Mouse (Mus musculus) kidney, adult 8-10 months (tissue): ENCODE data around the gene Akr1cl.
"Not testable (repeated sequence)": the region's sequence is repeated elsewhere in the genome, so short reads cannot be mapped to it uniquely, and the experiment has no call there.

Experiments used
- DNase-seq, 2 experiments: peaks; one replicate each; pipeline ENCODE4 v3.0.0; 2022

Akr1cl gene

DNA sequence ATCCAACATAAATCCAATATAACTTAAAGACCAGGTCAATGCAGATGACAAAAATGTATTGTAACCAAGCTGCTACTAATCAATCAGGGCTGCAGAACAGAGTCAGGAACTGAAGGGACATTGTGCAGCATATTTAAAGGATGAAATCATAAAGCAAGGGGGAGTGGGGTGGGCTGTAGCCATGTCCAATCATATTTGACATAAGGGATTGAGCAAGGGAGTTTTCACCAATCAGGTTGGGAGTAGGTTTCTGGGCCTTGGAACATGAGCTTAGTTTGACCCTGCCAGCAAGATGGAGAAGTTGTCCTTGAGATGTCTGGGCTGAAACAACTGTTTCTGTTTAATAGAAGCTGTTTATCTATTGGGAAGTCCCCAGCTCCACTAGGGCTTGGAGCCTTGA lies at the start of gene Akr1cl:
Akr1cl (minus strand) TSS at position 119 of the 400 bp plus-strand sequence.
- DNase-seq = no peak

DNA sequence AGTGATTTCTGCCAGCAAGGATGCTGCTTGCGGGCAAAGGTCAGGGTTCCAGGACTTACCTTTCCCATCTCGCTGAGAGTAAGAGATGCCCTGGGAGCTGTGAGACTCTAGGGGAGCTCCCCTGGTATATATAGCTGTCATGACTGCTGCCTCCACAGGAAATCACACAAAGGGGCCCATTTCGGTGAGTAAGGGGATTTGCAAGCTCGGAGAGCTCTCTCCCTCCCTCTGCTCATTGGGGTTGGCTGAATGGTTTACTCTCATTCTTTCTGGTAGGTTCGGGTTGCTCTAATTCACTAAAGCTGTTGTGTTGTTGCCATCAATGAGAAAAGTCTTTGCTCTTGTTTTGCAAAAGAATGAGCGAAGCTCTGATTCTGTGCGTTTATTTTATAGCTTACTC lies 49.6 kb upstream of the Akr1cl start, which contains the start of gene Crygb:
Crygb (minus strand) TSS at position 101 of the 400 bp plus-strand sequence.
- DNase-seq = no peak

DNA sequence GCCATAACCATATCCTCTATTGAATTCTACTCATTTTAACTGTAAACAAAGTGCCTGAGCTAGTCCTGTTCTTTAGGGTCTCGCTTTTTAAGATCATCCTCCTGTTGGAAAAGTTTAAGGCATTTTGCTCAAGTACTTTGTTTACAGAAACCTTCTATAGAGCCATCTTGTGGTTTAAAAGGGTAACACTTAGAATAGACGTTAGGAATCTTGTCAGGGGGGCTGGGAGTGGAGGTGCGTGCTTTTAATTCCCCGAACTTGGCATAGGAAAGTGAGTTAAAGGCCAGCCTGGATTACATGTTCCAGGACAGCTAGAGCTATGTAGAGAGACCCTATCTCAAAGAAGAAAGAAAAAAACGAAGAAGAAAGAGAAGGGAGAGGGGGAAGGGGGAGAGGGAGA lies 43.0 kb upstream of the Akr1cl start:
- no peak for DNase-seq

DNA sequence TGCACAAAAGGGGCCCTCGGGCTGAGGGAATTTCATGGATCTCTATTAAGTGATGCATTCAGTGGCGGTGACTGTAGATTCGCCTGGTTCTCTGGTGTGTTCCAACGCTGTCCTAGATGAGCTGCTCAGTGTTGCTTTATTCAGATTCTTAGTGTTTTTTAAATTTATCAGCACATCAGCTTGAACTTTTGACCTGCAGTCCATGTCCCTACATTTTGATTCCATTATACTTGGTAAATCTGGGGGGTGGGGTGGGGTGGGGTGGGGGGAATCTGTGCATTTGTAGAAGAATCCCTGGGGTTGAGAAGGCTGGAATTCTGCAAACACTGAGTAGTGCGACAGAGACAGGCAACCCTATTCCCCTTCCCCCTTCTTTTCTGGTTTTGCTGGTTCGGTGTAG lies 41.0 kb upstream of the Akr1cl start, which contains the start of gene Crygc:
Crygc (minus strand) TSS at position 101 of the 400 bp plus-strand sequence.
- DNase-seq = no peak

DNA sequence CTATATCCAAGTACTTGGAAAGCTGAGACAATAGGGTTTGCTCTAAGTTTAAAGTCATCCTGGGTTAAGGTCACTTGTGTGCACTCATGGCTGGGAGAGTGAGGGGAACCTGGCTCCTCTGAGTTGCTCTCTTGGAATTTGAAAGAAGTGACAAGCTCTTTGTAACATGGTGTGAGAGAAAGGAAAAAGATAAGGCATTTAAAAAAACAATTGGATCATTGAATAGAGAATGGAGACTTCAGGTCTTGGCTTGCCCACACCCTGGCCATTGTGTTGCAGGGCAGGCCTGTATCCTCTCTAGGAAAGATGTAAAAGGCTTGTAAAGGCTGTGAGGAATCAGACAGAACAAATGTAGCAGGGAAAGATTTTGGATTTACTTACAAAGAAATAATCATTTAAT lies 35.3 kb upstream of the Akr1cl start:
- DNase-seq = no peak

DNA sequence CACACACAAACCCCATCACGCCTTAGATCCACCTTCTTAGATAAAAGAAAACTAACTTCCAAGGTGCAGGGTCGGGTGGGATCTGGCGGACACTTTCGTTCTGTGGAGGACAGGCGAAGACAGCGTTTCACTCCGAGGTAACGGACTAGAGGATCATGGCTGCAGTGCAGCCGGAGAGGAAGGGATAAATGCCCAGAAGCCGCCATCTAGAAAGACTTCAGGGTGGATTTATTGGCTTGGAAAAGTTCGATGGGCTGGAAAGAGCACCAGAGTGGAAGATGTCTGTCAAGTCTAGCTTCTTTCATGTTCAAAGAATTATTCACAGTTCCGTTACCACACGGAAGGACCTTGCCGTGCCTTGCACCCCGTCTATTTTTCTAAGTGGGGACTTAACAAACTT lies 31.6 kb upstream of the Akr1cl start:
- DNase-seq = no peak

DNA sequence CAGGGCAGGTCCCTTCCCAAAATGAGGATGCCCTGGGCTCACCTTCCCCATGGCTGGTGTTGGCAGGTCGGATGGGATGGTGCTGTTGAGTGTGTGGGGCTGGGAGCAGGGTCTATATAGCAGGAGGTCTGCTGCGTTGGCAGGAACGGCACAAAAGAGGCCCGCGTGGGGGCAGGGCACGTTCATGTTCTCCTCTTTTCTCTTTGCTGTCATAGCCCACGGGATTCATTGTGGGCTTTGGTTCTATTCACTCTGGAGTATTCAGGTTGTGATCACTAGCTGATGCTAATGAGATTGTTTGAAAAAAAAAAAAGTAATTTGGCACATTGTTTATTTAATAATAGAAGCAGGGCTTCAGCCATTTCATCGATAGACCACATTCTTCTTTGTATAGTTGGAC lies 30.8 kb upstream of the Akr1cl start, which contains the start of gene Crygd:
Crygd (minus strand) TSS at position 101 of the 400 bp plus-strand sequence.
- DNase-seq = no peak

DNA sequence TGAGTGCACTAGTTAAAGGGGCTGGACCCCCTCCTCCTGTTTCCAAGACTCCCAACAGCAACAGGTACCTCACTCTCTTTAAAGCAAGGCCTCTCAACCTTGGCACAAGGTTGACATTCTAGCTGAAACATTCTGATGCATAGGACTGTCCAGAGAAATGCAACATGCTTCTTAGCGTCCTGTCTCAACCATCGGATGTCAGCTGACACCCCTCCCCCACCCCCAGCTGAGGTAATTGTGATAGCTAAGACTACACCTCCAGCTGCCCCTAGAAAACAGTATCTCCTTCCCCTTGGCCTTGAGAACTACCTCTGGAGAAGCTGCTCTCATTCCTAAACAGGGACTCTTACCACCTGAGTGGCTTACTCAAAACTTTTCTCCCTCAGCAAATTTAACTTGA lies 19.6 kb upstream of the Akr1cl start:
- no peak for DNase-seq

DNA sequence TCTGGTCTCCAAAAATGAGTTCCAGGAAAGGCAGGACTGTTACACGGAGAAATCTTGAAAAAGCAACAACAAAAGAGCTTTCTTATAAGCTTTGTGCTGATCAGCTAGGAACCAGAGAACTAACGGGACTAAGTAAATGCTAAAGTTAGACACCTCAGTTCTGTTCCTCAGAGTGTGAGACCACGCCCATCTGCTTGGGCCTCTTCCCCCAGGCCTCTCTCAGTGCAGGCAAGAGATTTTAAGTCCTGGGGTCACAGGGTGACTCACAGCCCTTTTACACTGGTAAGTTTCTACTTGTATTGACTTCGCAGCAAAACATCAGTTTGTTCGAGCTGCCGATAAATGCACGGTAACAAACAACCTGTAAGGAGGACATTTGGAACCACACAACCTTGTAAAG lies 19.1 kb upstream of the Akr1cl start:
- no peak for DNase-seq

DNA sequence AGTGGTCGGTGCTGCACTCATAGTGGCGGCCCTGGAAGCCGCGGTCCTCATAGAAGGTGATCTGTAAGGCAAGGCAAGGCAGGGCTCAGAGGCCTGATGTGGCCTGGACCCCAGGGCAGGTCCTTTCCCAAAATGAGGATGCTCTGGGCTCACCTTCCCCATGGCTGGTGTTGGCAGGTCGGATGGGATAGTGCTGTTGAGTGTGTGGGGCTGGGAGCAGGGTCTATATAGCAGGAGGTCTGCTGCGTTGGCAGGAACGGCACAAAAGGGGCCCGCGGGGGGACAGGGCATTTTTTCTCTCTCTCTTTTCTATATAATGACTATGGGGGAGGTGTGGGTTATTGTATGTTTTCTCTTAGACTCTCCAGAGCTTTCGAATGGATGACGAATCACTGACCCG lies 18.4 kb upstream of the Akr1cl start, which contains the start of gene Cryge:
Cryge (minus strand) TSS at position 198 of the 400 bp plus-strand sequence.
- not testable (repeated sequence) for DNase-seq

DNA sequence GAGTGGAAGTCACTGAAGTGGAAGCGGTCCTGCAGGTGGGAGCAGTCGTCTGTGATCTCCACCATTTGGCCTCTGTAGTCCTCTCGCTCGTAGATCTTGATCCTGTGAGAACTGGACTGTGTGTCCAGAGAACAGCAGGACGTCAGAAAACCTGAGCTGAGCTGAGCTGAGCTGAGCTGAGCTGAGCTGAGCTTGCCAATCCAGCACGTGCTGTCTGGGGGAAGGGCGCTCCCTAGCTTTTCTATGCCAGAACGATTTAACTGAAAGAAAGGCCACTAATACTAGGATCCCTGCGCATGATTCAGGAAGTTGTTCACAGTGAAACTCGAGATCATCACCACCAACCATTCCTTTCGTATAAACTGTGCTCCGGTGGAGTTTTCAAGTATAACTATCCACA lies 16.2 kb upstream of the Akr1cl start:
- peak; percentile 43 to 50 for DNase-seq

DNA sequence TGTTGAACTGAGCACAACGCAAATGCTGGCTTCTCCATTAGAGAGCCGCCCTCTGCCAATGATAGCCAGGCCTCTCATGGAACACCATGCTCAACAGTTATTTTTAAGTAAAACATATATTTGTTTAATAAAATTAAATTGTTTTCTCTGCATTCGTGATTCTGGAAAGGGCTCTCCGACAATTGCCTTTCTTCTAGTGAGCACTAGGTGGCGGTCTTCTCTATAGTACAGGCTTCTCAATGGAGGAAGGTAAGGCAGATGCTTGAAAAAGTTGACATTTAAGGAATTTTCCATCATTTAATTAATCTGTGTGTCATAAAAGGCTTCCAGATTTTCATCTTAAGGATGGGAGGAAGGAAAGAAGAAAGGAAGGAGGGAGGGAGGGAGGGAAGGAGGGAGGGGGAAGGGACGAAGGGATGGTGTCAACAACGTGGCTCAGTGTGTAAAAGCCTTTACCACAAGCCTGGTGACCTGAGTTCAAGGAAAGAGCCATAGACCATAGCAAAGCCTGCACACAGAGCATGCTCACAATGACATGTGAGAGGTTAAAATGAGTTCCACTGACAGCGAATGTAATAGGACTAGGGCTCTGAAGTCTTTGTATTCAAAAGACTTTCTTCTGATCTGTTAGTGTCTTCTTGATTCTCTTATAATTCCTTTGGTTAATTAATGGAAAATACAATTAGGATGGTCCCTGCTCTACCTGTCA lies 14.0 kb upstream of the Akr1cl start:
- peak; percentile 6 to 14 for DNase-seq

DNA sequence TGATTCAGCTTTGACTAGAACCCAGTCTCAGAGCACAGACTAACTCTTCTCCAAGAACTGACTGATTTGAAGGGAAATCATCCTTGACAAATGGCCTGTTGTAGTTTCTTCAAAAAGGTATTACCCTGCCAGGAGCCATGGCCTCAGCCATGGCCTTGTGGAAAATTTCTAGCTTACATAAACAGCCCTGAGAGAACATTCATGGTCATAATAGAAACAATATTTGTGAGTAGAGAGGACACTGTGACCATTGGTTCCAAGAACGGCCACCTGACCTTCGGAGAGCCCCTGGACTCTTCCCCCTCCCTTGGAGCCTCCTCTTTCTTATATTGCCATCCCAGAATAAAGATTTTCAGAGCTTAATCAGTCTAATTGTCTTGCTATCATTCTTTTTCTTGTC lies 10.9 kb upstream of the Akr1cl start:
- no peak for DNase-seq

DNA sequence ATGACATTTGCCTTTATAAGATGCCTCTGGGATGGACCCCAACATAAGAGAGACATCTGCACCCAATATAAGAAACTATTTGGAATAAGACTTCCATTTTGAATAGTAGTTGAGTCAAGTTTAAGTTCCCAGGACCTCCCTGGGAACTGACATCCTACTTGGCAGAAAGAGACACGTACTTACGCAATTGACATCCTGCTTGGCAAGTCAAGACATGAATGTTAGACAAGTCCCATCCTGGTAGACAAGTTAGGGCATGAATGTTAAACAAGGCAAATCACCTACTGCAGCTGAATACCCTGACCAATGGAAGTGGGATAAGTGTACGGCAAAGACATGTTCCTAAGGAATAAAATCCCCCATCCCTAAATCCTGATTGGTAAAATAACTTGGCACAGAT lies 9.3 kb upstream of the Akr1cl start:
- no peak for DNase-seq

DNA sequence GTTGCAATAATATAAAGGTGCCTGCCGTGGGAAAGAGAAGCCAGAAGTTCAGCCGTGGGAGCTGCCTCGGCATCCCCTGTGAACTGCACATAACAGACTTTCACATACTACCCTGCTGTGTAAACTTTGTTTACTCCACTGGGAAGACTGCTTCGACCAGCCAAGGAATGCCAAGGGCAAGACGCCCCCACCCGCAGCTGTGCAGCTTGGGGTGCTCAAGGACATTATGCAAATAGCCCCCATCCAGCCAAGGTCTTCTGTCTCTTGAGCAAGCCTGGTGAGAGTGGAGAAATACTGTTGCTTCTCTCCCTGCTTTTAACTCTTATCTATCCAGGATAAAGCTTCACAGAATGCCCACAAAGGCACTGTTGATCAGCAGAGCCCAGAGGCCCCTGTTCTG lies 8.2 kb upstream of the Akr1cl start:
- no peak for DNase-seq

DNA sequence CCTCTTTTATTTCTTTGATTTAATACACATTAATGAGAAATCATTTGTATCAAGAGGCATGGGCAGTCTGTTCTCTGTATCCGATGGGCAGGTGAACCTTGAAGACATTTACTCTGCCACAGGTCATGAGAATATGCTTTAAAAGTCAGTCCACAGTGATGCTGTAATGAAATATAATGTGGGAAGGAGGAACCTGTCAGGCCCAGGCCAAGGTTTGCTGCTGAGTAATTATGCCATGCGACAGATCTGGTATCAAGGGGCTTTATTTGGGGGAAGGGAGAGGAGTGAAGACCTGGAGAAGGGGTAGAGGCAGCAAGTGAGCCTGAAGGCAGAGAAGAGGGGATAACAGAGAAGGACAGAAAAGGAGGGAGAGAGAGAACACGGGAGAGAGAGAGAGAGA lies 7.1 kb upstream of the Akr1cl start:
- no peak for DNase-seq

DNA sequence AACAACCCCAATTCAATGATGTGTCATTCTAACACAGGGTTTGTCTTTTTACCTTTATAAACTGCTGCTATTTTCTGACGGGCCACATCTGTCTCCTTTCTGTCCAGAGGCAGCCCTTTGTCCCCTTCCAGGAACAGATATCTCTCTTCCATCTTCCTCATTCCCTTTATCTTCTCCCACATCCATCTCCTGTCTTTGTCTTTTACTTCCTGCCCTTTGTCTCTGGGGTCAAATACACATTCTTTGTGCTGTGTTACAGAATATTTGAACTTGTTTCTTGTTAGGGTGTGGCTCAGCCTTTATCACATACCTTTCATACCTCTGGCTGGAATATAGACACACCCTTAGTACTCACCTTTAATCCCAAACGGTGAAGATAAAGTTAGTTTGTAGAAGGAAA lies 5.0 kb upstream of the Akr1cl start:
- no peak for DNase-seq

DNA sequence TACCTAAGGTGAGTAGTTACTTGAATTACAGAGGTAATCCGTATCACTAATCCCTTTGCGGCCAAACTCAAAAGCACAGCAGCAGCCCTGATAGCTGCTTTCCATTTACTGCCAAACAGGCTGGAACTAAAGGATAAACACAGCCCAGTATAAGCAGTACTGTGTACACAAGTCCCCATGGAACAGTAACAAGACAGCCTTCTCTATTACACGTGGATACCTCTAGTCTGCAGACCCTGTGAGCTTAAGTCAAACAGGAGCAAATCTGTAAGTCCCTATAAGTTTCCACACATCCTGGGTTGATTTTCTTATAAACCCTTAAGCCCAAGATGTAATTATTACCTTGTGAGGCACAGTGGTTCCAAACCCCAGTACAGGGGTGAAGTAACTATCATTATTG lies 3.0 kb upstream of the Akr1cl start:
- DNase-seq = no peak

DNA sequence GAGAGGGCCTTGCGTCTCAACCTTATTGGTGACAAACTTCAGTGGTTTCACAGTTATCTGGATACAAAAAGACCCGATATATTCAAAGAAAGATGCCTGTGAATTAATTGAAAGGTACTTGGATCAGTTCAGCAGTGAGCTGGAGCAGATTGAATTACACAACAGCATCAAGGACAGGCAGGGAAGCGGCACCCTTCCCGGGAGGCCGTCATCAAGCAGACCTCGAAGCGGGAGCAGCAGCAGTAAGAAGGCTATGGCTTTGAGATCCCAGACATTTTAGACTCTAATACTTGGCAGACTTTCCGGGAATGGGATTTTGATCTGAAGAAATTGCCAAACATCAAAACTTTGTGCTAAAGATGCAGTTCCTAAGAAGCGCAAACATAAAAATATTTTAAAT lies 4.4 kb downstream of the Akr1cl start:
- no peak for DNase-seq

DNA sequence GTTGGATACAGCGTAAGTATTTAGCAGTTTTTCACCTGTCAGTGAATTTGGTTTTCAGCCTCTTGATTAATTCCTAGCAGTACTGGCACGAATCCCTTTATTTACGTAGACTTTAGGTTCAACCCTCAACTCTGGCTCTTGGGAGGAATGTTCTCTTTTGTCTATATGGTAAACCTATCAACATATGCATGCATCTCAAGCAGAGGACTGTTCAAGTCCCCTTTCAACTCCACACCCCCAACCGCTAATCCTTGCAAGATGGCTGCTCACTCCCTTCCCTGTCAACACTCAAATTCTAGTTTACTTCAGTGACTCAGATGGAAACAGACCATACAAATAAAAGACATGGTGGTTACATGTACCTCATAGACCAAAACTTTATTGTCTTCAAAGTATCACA lies 19.8 kb downstream of the Akr1cl start:
- no peak for DNase-seq

DNA sequence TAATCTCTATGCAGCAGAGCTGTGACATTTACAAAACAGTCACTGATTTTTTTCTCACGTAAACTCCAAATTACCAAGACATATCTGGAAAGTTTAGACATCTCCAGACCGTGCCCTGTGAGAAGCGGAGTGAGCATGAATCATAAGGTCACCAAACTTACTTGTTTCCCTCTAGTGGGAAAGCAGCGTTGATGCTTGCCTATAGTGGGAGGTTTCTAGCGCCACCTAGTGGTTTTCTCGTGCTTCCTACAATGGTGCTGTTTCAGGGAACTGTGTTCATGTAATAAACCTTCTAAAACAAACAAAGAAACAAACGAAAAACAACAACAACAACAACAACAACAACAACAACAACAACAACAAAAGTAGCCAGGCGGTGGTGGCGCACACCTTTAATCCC lies 22.4 kb downstream of the Akr1cl start:
- DNase-seq = peak; percentile 40 to 61

DNA sequence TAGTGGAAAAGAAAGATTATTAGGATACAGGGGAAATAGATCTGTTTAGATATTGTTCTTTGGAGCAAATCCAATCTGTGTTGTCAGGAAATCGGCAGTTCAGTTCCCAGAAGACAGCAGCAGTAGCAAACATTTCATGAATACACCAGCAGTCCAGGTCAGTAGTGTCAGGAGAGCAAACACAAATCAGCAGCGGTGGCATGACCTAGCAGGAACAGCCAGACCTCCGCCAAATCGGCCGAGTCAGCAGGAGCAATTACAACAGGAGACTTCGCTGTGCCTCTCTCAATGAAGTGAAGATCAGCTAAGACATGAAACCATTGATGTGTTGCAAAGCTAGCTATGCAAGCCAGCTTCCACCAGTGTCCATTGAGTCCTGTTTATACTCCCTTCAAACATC lies 27.0 kb downstream of the Akr1cl start:
- DNase-seq = no peak

DNA sequence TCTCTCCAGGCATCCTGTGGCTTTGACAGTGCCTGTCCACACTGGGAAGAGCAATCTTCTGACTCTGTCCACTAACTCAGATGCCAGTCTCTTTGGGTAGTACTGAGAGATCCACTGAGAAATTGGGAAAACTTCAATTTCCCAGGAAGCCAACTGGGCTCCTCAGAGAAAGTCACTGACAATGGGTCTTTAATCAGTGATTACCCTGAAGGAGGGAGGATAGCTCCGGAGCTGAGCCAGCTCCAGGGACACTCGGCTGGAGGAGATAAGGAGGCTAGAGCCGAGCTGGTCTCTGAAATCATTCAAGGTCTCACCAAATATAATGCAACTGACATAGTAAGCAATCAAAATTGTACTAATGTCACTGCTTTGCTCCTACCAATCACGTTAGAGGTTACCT lies 28.0 kb downstream of the Akr1cl start:
- DNase-seq = no peak

DNA sequence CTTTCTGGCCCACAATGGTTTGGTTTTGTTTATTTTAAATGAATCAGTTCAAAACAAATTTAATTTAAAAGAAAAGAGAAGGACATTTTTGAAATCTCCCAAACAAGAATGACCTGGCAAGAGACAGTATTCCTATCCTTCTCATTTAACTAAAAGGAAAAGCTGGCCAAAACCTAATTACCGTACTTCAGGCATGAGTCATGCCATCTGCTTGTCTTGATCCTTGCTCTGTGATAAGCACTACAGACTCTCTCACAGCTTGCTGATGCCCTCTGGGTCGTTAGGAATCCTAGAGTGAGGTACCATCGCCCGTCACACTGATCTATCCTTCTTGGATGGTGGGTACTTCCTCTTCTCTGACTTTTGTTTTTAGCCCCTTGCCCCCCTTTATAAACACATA lies 39.4 kb downstream of the Akr1cl start:
- no peak for DNase-seq

DNA sequence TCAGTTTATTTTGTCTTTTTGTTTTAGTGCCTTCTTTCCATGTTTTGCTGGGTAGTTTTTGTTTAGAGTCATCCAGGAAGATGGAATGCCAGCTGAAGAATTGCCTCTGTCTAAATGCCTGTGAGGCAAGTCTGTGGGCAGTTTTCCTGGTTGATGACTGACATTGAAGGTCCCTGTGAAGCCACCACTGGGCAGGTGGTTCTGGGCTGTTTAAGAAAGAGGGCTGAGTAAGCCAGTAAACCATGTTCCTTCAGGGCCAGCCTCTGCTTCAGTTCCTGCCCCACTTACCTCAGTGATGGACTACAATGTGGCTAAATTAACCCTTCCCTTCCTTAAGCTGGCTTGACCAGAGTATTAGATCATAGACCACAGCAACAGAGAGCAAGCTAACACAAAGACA lies 44.4 kb downstream of the Akr1cl start:
- DNase-seq = no peak
